Mouse (Mus musculus) kidney, adult 2 months (tissue): ENCODE measurements at regions not wholly inside any gene's neighbourhood (a gene's known extent, or its start where the extent isn't known, plus 50 kb on each side); places are given as distances from the start of the nearest gene placed in this dataset.

Source experiments
- DNase-seq: peaks from one replicate; pipeline ENCODE4 v3.0.0; 2021
- H3K27ac ChIP-seq: fragments of 200-500 bp; 2 replicates; pipeline ENCODE4 v1.5.1; 2012; ENCODE audit warnings: low read depth, low read length, control low read depth, inconsistent platforms; ENCODE audit not compliant: insufficient read depth
- H3K27me3 ChIP-seq: fragments of 200-500 bp; replicated peaks from 2 replicates; pipeline ENCODE4 v1.6.1; 2012; ENCODE audit warnings: mild to moderate bottlenecking, moderate library complexity, low read length, inconsistent platforms; ENCODE audit not compliant: control insufficient read depth, insufficient read depth
- H3K36me3 ChIP-seq: fragments of 200-500 bp; 2 replicates; pipeline ENCODE4 v1.6.1; 2012; ENCODE audit warnings: mild to moderate bottlenecking, moderate library complexity, low read length, inconsistent platforms; ENCODE audit not compliant: control insufficient read depth, insufficient read depth
- H3K4me1 ChIP-seq: fragments of 200-500 bp; 2 replicates; pipeline ENCODE4 v1.6.1; 2011; ENCODE audit warnings: low read length; ENCODE audit not compliant: control insufficient read depth, insufficient read depth
- H3K4me3 ChIP-seq: fragments of 200-500 bp; 2 replicates; pipeline ENCODE4 v1.5.1; 2011; ENCODE audit warnings: mild to moderate bottlenecking, low read depth, low read length, control low read depth; ENCODE audit not compliant: insufficient read depth
- CTCF ChIP-seq: fragments of 200-500 bp; conservative IDR thresholded peaks from 2 replicates; pipeline ENCODE4 v1.5.1; 2011; ENCODE audit warnings: low read depth, mild to moderate bottlenecking, control low read depth, low read length, moderate library complexity, mixed read lengths; ENCODE audit not compliant: insufficient read depth, insufficient read length
- POLR2A ChIP-seq: fragments of 200-500 bp; IDR thresholded peaks from one replicate; pipeline ENCODE4 v1.6.1; 2011; ENCODE audit warnings: low read depth, low read length, control low read depth
- WGBS: fragments of 180-500 bp; shearing (Covaris S2); methylation state at CpG from one replicate; pipeline ENCODE4 v1.1.7; 2018; 5-methylcytosine and 5-hydroxymethylcytosine counted together

GRCm38 (mm10) chr5:54191688-54192087 lies 193.4 kb downstream of the Stim2 start:
- Histone ChIP-seq H3K36me3 (no peaks in the 10 kb centered on the region), H3K4me1 (no peaks in the 10 kb centered on the region), H3K27ac (no peak overlapping the region), H3K4me3 (no peak overlapping the region), H3K27me3 (no peaks in the 10 kb centered on the region)
- no peak for TF ChIP-seq CTCF
- no peak for TF ChIP-seq POLR2A
- no peak for DNase-seq
- WGBS, result 68% methylated on average over 4 of the region's 4 CpGs

DNA sequence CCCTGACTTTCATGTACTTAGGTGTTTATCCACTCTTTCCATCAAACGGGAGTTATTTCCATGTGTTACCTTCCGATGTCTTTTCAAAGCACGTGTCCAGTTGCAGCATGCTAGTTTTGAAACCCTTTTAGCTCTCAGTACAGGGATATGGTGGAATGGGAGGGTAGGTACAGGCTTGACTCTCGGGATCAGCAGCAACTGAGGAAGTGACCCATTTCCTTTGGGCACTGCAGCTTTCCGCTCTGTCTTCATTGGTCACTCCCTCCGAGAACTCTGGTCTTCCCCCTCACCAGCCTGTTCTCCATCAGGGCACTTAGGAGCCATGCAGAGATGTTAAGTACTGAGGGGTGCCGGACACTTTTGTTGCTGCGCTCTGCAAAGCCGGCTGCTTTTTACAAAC lies 196.5 kb downstream of the Stim2 start:
- Histone ChIP-seq H3K27ac (no peak overlapping the region), H3K36me3 (no peaks in the 10 kb centered on the region), H3K27me3 (no peaks in the 10 kb centered on the region), H3K4me1 (no peaks in the 10 kb centered on the region), H3K4me3 (no peak overlapping the region)
- TF ChIP-seq CTCF (no peak), POLR2A (no peak)
- 53% methylated on average over 9 of the region's 9 CpGs for WGBS
- no peak for DNase-seq

GRCm38 (mm10) chr5:54200032-54200431 lies 201.7 kb downstream of the Stim2 start:
- no peak for DNase-seq
- H3K4me3 ChIP-seq, result no peak overlapping the region
- WGBS, result 53% methylated on average over 3 of the region's 3 CpGs
- H3K27me3 ChIP-seq, result no peaks in the 10 kb centered on the region
- no peak for TF ChIP-seq CTCF
- TF ChIP-seq POLR2A, result no peak
- no peak overlapping the region for H3K27ac ChIP-seq
- H3K36me3 ChIP-seq, result no peaks in the 10 kb centered on the region
- H3K4me1 ChIP-seq, result no peaks in the 10 kb centered on the region

DNA sequence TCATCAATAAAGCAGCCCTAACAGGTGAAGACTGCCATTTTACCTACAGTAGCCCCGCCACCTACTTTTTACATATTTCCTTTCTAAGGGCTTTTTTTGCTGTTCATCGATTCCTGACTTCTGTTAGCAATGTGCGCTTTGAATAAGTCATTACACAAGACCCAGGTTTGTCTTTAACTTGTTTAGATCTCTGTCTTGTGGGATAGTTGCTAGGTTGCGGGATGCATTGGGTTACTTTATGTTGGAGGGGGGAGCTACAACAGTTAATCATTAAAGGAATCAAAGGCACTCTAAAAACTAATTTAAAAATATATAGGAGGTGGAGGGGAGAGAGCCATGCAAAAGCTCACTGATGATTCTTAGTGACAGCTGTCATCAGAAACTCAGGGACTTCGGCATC lies 202.3 kb downstream of the Stim2 start:
- 51% methylated on average over 5 of the region's 5 CpGs for WGBS
- no peak for DNase-seq
- Histone ChIP-seq H3K27me3 (no peaks in the 10 kb centered on the region), H3K4me1 (no peaks in the 10 kb centered on the region), H3K27ac (no peak overlapping the region), H3K4me3 (no peak overlapping the region), H3K36me3 (no peaks in the 10 kb centered on the region)
- TF ChIP-seq CTCF (no peak), POLR2A (no peak)

DNA sequence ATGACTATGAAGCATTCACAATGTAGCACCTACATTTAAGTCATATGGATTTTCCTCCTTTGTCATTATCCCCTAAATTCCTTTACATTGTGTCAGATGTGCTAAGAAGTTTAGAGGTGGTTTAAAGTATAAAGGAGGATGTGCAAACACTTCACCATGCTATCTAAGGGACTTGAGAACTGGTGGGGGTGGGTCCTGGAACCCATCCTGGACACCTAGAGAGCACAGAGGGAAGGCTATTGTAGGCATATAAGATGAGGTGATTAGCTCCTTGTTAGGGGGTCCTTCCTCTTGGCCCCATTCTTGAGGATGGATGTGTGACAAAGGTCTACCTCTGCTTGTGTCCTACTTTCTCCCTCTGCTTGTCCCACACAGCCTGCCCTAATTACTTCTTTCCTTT lies 213.2 kb downstream of the Stim2 start:
- no peaks in the 10 kb centered on the region for H3K27me3 ChIP-seq
- H3K4me3 ChIP-seq, result no peak overlapping the region
- H3K4me1 ChIP-seq, result no peaks in the 10 kb centered on the region
- no peaks in the 10 kb centered on the region for H3K36me3 ChIP-seq
- no peak for TF ChIP-seq CTCF
- no peak for TF ChIP-seq POLR2A
- no peak for DNase-seq
- no peak overlapping the region for H3K27ac ChIP-seq

- TF ChIP-seq CTCF, result no peak
- no peak for TF ChIP-seq POLR2A
- DNase-seq, result no peak
- H3K36me3 ChIP-seq, result no peaks in the 10 kb centered on the region
- no peaks in the 10 kb centered on the region for H3K27me3 ChIP-seq
- H3K4me1 ChIP-seq, result no peaks in the 10 kb centered on the region
- H3K4me3 ChIP-seq, result no peak overlapping the region
- 25% methylated on average over 5 of the region's 5 CpGs for WGBS
- no peak overlapping the region for H3K27ac ChIP-seq
Observed at GRCm38 (mm10) chr5:54212038-54212589, 213.8 kb downstream of the Stim2 start.

DNA sequence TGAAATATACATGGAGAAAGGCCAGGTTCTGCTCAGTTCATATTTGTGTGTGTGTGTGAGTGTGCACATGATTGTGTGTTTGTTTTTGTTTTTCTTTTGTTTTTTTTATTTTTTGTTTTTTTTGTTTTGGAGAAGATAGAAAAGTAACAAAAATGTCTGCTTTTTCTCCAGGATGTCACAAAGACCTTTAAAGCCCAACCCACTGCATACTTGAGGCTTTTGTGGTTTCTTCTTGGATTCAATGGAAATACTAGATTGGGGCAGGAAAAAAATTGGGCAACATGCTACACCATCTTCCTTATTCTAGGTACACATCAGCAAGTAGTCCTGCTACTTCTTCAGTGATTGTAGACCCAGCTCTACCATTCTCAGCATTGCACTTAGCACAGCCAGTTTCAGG lies 226.7 kb downstream of the Stim2 start:
- Histone ChIP-seq H3K4me3 (no peak overlapping the region), H3K4me1 (no peaks in the 10 kb centered on the region), H3K27ac (no peak overlapping the region), H3K27me3 (no peaks in the 10 kb centered on the region), H3K36me3 (no peaks in the 10 kb centered on the region)
- DNase-seq, result no peak
- no peak for TF ChIP-seq CTCF
- TF ChIP-seq POLR2A, result no peak

- Histone ChIP-seq H3K4me3 (no peak overlapping the region), H3K4me1 (no peaks in the 10 kb centered on the region), H3K27ac (no peak overlapping the region), H3K27me3 (no peaks in the 10 kb centered on the region), H3K36me3 (no peaks in the 10 kb centered on the region)
- TF ChIP-seq POLR2A (no peak), CTCF (no peak)
- WGBS, result 62% methylated on average over 1 of the region's 1 CpGs
- no peak for DNase-seq
Observed at GRCm38 (mm10) chr5:54234580-54234979, 236.3 kb downstream of the Stim2 start.
